Mouse (Mus musculus) regulatory T cell (primary cell): Measurements from ENCODE around the gene Prpf40b.
"Not testable (repeated sequence)": the region's sequence is repeated elsewhere in the genome, so short reads cannot be mapped to it uniquely, and the experiment has no call there.

Experiments
- in situ Hi-C: fragments of 300-600 bp; cut with MboI, MseI; formaldehyde crosslinking; loops from one replicate; pipeline ENCODE4 v1.15.1; 2025; ENCODE audit warnings: high pct_unique_total_duplicates

Gene Prpf40b

DNA sequence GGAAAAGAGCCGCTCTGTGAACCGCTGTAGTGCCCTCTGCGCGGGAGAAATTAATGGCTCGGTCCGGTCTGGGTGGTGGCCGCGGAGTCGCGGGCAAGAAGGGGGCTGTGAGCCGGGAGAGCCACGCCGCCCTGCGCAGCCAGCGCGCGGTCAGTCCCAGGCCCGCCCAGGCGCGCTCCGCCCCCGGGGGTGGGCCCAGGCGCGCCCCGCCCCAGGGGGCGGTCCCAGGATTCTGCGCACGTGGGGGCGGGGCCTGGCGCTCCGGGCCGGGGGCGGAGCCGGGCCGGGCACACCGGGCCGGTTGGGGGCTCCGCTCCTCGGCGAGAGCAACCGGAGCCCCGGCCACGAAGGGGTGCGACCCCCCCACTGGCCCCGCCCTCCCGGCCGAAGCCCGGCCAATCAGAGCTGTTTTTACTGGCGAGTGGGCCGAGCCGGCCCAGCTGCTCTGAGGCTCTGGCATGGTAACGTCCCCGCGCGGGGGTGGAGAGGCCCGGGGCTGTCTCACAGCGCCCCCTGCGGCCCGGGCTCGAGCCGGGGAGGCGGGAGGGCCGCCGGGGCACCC lies at the start of gene Prpf40b:
Prpf40b (plus strand) TSS at position 275 of the 562 bp plus-strand sequence.
- in situ Hi-C loops: no loop called here

DNA sequence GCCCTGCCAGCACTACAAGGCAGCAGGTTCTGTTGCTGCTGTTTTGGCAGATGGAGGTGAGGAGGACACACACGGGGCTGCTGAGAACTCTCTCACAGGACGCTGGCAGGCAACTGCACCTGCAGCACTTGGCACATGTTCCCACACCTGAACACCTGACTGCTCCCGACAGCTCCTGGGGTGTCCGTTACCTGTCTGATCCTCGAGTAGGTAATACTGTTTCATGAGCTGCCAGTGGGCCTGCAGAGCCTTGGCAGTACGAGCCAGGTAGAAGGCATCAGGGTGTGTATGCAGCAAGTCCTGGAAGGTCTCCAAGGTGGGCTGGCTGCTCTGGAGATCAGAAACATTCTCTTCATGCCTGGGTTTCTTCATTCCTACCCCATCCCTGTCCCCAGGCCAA lies 48.2 kb upstream of the Prpf40b start:
- in situ Hi-C loops: not testable (repeated sequence)

DNA sequence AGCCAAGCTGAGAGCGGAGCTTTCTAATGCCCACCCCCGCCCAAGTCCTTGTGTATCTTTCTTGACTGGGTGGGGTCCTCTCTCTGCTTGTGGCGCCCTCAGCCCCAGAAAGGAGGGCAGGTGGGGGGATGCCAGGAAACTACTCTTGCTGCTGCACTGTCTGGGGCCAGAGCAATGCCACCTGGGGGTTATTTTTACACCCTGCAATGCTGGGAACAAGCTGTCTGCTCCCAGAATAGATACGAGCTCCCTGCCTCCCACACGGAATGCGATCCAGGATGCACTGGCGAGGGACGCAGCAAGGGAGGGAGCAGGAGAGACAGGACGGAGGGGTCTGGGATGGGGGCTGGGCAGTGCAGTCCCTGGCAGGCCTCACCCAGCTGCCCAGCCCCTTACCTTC lies 45.9 kb upstream of the Prpf40b start:
- in situ Hi-C loops: no loop called here

DNA sequence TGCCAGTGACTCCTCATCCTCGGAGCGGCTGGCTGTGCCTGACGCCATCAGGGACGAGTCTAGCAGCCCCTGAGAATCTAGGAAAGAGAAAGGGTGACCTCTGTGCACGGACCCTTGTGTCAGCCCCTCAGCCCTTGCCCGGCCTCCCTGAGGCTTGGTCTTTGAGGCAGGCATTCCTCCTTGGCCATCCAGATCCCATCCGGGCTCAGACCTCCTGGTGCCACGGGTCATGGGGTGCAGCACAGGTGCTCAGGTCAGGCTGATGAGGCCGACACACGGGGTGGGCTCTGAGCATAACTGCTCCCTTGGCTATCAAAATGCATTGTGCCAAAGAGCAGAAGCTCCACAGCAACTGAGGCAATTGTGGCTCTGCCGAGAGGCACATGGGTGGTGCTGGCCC lies 44.9 kb upstream of the Prpf40b start:
- in situ Hi-C loops: no loop called here

DNA sequence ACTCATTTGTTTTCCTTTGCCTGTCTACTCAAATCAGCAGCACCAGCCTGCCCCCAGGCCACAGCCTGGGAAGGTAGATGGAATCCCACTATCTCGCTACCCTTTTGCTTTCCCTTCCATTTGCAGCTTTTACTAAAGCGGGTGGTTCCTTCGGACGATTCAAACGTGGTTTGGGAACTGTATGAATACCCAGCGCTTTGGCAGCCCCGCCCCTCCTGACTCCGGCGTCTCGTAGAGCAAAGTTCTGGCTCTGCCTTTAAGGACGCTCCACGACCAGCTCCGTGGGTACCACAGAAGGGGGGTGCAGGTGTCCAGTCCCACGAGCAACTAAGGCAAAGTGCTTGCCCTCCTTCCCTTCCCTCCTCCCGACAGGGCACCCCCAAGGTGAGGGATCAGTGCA lies 43.8 kb upstream of the Prpf40b start:
- in situ Hi-C loops: not testable (repeated sequence)

DNA sequence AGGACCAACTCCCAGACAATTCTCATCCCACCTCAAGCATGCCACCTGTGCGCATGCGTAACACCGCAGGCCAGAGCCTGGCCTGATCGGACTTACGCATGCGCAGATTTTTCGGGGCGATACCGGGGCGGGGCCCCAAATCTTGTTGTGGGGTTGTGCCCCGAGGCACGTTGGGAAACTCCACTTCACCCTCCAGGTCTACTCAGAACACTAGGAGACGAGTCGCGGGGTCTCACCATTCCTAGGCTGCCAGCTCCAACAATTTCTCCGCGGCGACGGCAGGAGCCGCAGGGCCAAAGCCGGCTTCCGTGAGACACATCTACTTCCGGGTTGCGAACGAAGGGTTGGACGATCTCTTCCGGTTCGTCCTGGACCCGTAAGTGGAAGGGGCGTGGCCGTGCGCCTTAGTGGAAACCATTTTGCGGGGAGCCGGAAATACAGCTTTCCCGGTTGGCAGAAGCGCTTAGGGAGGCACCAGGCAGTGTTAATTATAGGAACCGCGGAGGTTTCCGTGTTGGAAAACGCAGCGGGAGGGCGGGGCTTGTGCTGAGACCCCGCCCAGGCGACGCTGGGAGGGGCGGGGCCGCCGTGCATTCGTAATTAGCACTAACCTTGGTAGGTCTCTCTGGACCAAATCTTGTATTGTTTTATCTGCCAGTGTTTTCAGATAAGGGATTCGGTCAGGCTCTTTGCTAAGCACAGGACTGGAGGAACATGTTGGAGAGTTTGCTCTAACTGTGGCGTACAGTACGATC lies 43.1 kb upstream of the Prpf40b start, which contains the start of gene Mcrs1:
Mcrs1 (minus strand) TSS at position 336 of the 755 bp plus-strand sequence.
- in situ Hi-C loops: no loop called here

DNA sequence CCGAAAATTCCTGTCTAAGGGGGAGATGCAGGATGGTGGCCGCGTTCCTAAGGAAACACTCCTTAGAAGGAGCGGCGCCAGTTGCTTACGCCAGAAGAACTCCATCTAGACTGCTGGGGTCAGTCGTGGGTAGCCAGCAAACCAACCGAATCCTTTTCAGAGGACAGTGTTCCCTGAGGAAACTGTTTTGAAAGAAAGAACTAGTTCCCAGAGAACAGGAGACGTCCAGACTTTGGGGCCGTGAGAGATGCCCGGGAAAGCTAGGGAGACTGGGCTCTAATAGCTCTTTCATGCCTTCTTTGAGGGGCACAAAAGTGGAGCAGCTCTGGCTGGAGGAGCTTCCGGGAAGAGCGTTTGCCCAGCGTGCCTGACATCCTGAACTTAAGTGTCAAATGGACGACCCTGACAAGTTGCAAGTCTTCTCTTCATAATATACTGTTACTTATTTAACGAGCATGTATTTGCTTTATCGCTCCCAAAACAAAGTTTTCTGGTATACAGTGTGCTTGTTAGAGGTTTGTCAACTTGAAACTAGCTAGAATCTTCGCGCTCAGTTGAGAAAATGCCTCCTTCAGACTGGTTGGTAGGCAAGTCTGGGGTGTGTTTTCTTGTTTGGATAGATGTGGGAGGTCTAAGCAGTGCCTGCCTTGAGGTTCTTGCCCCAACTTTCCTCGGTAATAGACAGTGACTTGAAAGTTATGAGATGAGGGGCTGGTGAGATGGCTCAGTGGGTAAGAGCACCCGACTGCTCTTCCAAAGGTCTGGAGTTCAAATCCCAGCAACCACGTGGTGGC lies 42.3 kb upstream of the Prpf40b start:
- in situ Hi-C loops: no loop called here

DNA sequence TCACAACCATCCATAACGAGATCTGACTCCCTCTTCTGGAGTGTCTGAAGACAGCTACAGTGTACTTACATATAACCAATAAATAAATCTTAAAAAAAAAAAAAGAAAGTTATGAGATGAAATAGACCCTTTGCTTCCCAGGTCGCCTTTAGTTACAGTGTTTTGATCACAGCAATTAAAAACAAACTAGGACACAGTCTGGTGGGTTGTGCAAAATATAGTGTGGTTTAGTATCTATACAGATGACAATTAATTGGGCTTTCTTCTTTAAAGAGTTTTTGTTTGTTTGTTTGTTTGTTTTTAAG lies 41.8 kb upstream of the Prpf40b start:
- in situ Hi-C loops: not testable (repeated sequence)

DNA sequence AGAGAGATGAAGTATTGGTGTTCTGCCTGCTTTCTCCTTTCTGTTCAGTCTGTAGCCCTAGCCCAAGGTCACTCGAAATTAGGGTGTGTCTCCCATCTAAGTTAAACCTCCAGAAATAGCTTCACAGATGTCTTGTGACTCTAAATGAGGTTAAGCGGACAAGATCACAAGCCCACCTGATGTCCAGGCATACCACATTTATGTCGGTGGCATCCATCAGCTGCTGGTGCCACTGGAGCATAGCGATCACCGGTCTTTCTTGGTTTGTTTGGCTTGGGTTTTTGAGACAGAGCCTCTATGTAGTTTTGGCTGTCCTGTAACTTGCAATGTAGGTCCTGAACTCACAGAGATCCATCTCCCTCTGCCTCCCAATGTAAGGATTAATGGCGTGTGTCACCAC lies 41.1 kb upstream of the Prpf40b start:
- in situ Hi-C loops: no loop called here

DNA sequence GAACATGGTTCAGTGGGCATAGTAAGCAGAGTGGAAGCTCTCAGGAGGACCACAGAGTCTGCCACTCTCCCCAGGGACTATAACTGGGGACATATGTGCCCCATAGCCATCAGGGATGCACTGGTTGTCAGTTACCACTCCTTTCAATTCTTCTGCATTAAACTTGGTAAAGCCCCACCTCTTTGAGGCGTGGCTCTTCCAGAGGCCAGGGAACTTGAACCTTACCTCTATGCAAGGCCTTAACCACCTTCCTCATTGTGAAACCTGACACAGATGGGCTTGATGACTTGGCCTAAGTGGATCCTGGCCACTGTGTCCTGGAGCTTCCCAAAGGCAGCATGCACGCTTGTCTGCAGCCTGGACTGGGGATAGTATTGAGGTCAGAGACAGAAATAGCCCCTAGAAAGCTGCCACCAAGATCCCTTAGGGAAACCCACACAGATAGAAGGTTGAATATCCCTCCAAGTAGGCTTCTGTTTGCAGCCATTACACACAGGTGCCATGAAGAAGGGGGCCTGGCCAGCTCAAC lies 40.3 kb upstream of the Prpf40b start:
- in situ Hi-C loops: no loop called here

DNA sequence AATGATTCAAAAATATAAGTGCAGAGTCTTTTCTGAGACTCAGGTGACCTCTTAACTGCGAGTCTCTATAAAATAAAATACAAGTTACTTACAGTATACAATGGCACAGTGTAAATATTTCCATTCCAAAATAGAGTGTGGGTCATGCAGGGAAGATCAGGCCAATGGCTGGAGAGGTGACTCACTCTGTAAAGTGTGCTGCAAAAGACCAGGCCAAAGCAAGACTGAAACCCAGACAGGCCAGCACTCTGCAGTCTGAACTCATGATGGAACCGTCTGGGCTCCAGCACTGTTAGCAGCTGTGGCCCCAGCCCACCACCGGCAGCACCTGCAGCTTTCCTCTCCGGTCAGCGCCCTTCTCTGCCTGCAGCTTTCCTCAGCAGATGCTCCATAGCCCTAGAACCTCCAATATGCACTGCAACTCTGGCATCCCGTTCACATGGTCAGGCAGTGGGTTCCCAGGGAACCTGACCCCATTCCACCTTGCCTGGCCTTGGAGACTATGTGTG lies 39.6 kb upstream of the Prpf40b start:
- in situ Hi-C loops: no loop called here

DNA sequence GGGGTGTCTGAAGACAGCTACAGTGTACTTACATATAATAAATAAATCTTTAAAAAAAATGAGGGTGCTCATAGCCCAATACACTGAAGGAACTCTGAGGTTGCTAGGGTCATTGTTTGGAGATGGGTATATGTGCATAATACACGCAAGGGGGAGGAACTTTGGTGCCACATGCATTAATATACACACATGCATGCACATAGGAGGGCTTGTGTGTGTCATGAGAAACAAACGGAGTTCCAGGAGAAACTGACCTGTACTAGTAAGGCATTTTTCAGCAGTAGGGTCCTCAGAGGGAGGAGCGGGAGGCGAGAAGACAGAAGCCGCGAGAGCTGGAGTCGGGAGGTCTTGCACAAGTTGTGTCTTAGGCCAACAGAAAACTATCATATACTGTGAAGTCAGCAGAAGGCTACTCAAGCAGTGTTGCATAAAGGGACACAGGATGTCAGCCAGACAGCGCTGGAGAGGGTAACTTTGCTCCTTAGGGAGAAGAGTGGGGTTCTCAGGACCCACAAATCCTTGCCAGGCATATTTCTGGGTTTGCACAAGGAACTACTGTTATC lies 35.6 kb upstream of the Prpf40b start:
- in situ Hi-C loops: no loop called here

DNA sequence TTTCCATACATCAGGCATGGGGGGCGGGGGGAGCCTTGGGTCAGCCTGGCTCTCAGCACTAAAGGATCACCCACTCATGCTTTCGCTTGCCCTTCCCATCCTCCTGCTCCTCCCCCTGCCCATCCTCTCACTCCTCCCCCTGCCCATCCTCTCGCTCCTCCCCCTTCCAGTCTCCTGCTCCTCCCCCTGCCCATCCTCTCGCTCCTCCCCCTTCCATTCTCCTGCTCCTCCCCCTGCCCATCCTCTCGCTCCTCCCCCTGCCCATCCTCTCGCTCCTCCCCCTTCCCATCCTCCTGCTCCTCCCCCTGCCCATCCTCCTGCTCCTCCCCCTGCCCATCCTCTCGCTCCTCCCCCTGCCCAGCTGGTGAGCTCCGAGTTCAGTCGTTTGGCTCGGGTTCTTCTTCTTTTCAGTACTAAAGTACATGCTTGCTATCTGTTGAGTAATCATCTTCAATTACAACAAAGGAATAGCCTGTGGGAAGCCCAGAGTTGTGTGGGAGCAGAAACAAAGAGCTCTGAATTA lies 35.1 kb upstream of the Prpf40b start:
- in situ Hi-C loops: no loop called here

DNA sequence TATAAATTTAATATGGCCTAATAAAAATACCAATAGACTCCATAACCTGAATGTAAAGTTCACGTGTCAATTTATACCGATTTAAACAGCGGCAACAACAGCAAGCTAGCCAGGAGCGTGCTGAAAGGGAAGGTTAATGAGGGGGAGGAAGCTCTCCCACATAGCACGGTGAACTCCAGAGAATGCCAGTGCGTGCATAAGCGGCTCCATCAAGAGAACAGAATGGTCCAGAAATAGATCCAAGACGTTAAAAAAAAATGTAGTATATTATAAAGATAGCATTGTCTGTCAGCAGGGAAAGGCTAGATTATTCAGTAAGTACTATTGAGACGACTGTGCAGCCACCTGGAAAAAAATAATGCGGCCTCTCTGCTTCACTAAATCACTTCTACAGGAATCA lies 32.2 kb upstream of the Prpf40b start:
- in situ Hi-C loops: no loop called here

DNA sequence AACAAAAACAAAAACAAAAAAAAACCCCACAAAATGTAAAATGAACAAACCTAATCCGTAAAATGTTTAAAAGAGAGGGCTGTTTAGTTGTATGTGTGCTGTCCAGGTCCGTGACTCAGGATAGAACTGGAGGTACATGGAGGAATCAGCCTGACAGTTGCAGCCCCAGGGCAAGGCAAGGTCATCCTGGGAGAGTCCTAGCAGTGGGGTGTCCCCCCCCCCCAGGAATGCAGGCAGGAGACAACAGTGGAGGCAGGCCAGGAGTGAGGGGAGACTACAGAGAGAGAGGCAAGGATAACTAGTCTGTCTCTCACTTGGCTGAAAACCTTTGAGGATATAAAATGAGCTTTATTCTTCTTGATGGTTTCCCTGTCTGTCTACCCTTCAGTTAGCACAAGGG lies 30.5 kb upstream of the Prpf40b start:
- in situ Hi-C loops: no loop called here

DNA sequence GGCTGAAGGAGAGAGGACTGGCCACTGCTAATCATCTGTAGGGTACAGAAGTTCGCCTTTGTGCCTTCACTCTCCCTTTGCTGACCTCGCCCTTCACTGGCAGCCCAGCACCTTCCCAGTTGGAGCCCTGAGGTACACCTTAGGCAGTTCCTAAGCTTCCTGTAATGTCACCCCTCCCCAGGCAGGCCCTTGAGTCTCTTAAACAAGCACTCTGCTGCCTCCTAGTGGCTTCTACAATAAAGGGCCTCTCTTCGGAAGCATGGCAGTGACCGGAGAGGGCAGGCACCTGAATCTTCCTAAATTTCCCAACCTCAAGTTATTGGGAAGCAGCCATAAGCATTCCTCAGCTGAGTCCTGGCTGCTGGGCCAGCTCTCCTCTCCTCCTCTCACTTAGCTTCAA lies 29.2 kb upstream of the Prpf40b start:
- in situ Hi-C loops: no loop called here

DNA sequence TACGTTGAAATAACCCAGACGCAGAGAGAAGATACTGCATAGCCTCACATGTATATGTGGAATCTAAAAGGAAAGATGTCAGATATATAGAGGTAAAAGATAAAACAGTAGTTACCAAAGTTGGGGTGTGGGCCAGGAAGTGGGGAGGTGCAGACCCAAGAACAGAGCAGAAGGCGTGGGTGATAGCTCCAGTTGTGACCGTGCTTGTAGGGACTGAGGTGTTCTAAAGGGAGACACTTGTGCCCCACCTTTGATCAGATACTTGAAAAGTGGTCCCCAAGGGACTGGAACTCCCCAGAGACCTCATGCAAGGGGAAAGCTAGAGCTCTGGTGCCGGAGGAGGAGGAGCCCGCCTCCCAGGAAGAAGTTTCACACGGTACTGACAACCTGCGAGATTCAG lies 18.8 kb upstream of the Prpf40b start:
- in situ Hi-C loops: no loop called here

DNA sequence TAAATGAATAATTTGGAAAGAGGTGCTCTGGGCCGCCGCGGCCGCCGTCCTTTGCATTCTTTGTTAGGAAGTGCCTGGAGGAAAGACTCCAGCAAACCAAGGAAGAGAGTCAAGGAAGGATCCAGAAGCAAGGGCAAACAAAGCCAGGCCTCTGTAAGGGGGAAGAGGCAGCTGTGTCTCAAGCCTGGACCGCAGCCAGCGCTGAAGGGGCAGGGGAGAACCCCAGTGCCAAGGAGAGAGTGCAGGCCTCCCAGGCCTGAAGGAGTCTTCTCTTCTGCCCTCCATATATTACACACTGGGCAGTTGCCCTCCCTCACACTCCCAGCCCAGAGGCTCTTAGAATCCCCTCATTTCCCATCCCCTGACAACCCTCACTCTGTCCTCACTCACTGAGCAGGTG lies 16.6 kb upstream of the Prpf40b start:
- in situ Hi-C loops: no loop called here

DNA sequence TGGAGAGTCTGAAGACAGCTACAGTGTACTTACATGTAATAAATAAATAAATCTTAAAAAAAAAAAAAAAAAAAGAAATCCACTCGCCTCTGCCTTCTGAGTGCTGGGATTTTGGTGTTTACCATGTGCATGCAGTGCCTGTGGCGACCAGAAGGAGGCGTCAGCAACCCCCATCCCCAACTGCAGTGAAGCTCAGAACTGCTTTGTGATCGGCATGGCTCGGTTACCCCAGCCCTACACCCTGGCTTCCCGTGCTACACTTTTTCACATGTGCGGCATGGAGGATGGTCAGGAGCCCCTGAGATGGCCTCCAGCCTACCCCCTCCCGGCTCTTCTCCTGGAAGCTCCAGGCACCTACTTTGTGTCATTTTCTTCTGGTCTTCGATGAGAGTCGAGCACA lies 11.4 kb upstream of the Prpf40b start:
- in situ Hi-C loops: no loop called here

DNA sequence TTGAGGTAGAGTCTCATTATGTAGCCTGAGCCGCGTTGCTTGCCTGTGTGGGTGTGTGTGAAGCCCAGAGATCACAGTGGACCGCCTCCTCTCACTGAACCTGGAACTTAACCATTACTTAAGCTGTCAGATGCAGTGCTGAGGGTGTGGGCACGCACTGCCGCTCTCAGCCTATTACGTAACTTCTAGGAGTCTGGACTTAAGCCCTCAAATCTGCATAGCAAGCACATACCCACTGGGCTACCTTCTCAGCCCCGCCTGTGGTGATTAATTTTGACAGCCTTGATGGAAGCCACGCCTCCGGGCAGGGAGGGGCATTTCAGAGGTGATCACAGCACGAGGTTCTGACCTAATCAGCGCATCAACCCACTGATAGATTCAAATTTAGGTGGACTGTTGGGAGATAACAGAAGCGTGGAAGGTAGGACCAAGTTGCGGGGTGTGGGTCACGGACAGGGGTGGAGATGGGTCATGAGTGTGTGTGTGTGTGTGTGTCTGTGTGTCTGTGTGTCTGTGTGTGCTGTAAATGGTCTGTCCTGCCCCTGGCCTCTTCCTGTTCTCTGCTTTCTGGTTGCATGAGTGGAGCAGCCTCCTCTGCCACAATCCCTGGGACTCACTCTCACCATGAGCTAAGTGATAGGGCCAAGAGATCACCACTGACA lies 10.2 kb upstream of the Prpf40b start:
- in situ Hi-C loops: no loop called here

DNA sequence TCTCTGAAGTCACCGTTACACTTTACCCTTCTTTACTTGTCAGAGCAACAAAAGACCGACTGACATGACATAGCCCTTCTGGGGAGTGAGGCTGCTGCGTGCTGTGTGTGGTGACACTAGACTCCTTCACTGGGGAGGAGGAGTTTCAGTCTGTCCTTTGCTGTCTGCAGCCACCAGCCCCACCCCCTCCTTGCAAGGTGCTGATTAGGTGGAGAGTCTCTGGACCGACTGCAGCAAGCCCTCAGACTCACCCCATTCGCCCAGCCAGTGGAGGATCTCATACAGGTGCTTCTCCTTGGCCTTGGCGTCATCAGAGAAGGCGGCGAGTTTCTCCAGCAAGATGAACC lies 9.7 kb upstream of the Prpf40b start:
- in situ Hi-C loops: no loop called here

DNA sequence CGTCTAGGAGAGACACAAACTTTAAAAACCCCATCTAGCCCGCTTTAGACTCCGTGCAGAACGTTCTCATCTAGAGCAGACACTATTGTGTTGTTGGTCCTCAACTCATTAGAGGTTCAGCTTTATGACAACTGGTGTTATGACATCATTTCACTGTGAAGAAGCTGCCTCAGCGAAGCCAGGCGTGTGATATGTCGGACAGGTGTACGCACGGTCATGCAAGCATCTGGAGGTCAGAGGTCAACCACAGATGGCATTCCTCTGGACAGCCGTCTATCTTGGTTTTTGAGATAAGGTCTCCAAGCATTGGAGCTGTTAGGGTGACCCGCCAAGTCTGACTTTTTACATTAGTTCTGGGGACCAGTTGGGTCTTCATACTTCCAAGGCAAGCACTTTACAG lies 4.3 kb upstream of the Prpf40b start:
- in situ Hi-C loops: no loop called here
